Mouse (Mus musculus): ENCODE measurements at regions not wholly inside any gene's neighbourhood (a gene's known extent, or its start where the extent isn't known, plus 50 kb on each side); places are given as distances from the start of the nearest gene placed in this dataset.

- no peak for ATAC-seq (replicated peaks; ENCODE audit: low FRiP score)
- H3K9me3 ChIP-seq (replicated peaks) = no peaks in the 10 kb centered on the region
- H3K36me3 ChIP-seq = no peaks in the 10 kb centered on the region
- H3K4me2 ChIP-seq = no peak overlapping the region
- peaks cover 4% of the 10 kb centered on the region for H3K4me1 ChIP-seq
- no peak overlapping the region for H3K9ac ChIP-seq
- H3K4me3 ChIP-seq (replicated peaks) = no peak overlapping the region
- peaks cover 3% of the 10 kb centered on the region; the same call in 1 of the 2 replicates for H3K27me3 ChIP-seq
- 76% methylated on average over 3 of the region's 3 CpGs for WGBS
- no peak overlapping the region for H3K27ac ChIP-seq
Measured at GRCm38 (mm10) chr3:70097813-70098212, 90.4 kb downstream of the Otol1 start.

GRCm38 (mm10) chr3:70102091-70102490, 94.7 kb downstream of the Otol1 start:
- no peak for ATAC-seq (replicated peaks; ENCODE audit: low FRiP score)
- no peak overlapping the region for H3K4me2 ChIP-seq
- H3K36me3 ChIP-seq = no peaks in the 10 kb centered on the region
- H3K4me1 ChIP-seq = peaks cover 8% of the 10 kb centered on the region
- no peaks in the 10 kb centered on the region for H3K9me3 ChIP-seq (replicated peaks)
- no peak overlapping the region for H3K9ac ChIP-seq
- WGBS = 57% methylated on average over 7 of the region's 7 CpGs
- H3K27ac ChIP-seq = no peak overlapping the region
- no peak overlapping the region for H3K4me3 ChIP-seq (replicated peaks)
- peaks cover 4% of the 10 kb centered on the region; the same call in 1 of the 2 replicates for H3K27me3 ChIP-seq

- H3K9ac ChIP-seq = no peak overlapping the region
- H3K4me2 ChIP-seq = no peak overlapping the region
- H3K4me3 ChIP-seq (replicated peaks) = no peak overlapping the region
- H3K27me3 ChIP-seq = peaks cover 4% of the 10 kb centered on the region; the same call in 1 of the 2 replicates
- no peaks in the 10 kb centered on the region for H3K9me3 ChIP-seq (replicated peaks)
- H3K27ac ChIP-seq = no peak overlapping the region
- peaks cover 8% of the 10 kb centered on the region for H3K4me1 ChIP-seq
- no peaks in the 10 kb centered on the region for H3K36me3 ChIP-seq
- ATAC-seq (replicated peaks; ENCODE audit: low FRiP score) = peak; percentile 72; the same call in 1 of the 2 replicates
- 48% methylated on average over 10 of the region's 10 CpGs for WGBS
Measured at GRCm38 (mm10) chr3:70102593-70103213, 95.3 kb downstream of the Otol1 start.

GRCm38 (mm10) chr3:70103983-70104827, 96.8 kb downstream of the Otol1 start:
- peak overlapping the region; percentile 37 for H3K9ac ChIP-seq
- WGBS = 5% methylated on average over 21 of the region's 21 CpGs

GRCm38 (mm10) chr3:70104828-70105399, 97.5 kb downstream of the Otol1 start:
- ATAC-seq (replicated peaks; ENCODE audit: low FRiP score) = 0 out of 2 replicates have a peak, but pooled peaks have one; percentile 50
- Histone ChIP-seq H3K9me3 (replicated peaks) (no peaks in the 10 kb centered on the region), H3K27me3 (peaks cover 4% of the 10 kb centered on the region; the same call in 1 of the 2 replicates), H3K36me3 (no peaks in the 10 kb centered on the region), H3K9ac (peak overlapping the region; percentile 37), H3K4me1 (peaks cover 8% of the 10 kb centered on the region), H3K4me3 (replicated peaks) (peak overlapping the region; percentile 45), H3K27ac (no peak overlapping the region), H3K4me2 (peak overlapping the region; percentile 80)
- WGBS = 13% methylated on average over 7 of the region's 7 CpGs

More at GRCm38 (mm10) chr3:70103983-70104827, 96.8 kb downstream of the Otol1 start:
- Histone ChIP-seq H3K36me3 (no peaks in the 10 kb centered on the region), H3K4me2 (peak overlapping the region; percentile 80), H3K4me1 (peaks cover 8% of the 10 kb centered on the region), H3K27ac (peak overlapping the region; percentile 19; the same call in 1 of the 2 replicates), H3K27me3 (peaks cover 4% of the 10 kb centered on the region; the same call in 1 of the 2 replicates), H3K9me3 (replicated peaks) (no peaks in the 10 kb centered on the region), H3K4me3 (replicated peaks) (peak overlapping the region; percentile 45)
- ATAC-seq (replicated peaks; ENCODE audit: low FRiP score) = peak; percentile 50

- 52% methylated on average over 1 of the region's 1 CpGs for WGBS
- peaks cover 4% of the 10 kb centered on the region; the same call in 1 of the 2 replicates for H3K27me3 ChIP-seq
- H3K4me1 ChIP-seq = peaks cover 8% of the 10 kb centered on the region
- no peak overlapping the region for H3K4me2 ChIP-seq
- H3K27ac ChIP-seq = no peak overlapping the region
- H3K36me3 ChIP-seq = no peaks in the 10 kb centered on the region
- no peaks in the 10 kb centered on the region for H3K9me3 ChIP-seq (replicated peaks)
- H3K4me3 ChIP-seq (replicated peaks) = no peak overlapping the region
- no peak for ATAC-seq (replicated peaks; ENCODE audit: low FRiP score)
- H3K9ac ChIP-seq = no peak overlapping the region
Measured at GRCm38 (mm10) chr3:70105561-70105960, 98.1 kb downstream of the Otol1 start.

GRCm38 (mm10) chr3:70106141-70106540, 98.7 kb downstream of the Otol1 start:
- 71% methylated on average over 2 of the region's 2 CpGs for WGBS
- H3K4me3 ChIP-seq (replicated peaks) = no peak overlapping the region
- H3K36me3 ChIP-seq = no peaks in the 10 kb centered on the region
- no peak overlapping the region for H3K9ac ChIP-seq
- no peak overlapping the region for H3K27ac ChIP-seq
- H3K9me3 ChIP-seq (replicated peaks) = no peaks in the 10 kb centered on the region
- peaks cover 4% of the 10 kb centered on the region; the same call in 1 of the 2 replicates for H3K27me3 ChIP-seq
- no peak overlapping the region for H3K4me2 ChIP-seq
- peaks cover 8% of the 10 kb centered on the region for H3K4me1 ChIP-seq
- no peak for ATAC-seq (replicated peaks; ENCODE audit: low FRiP score)

GRCm38 (mm10) chr3:70126212-70126611, 118.8 kb downstream of the Otol1 start:
- Histone ChIP-seq H3K36me3 (no peaks in the 10 kb centered on the region), H3K4me3 (replicated peaks) (no peak overlapping the region), H3K27ac (no peak overlapping the region), H3K4me2 (no peak overlapping the region), H3K9me3 (replicated peaks) (no peaks in the 10 kb centered on the region), H3K9ac (no peak overlapping the region), H3K27me3 (no peaks in the 10 kb centered on the region), H3K4me1 (no peaks in the 10 kb centered on the region)
- no peak for ATAC-seq (replicated peaks; ENCODE audit: low FRiP score)
- WGBS = 63% methylated on average over 1 of the region's 1 CpGs

GRCm38 (mm10) chr3:70130241-70131029, 123.0 kb downstream of the Otol1 start:
- Histone ChIP-seq H3K4me1 (no peaks in the 10 kb centered on the region), H3K27me3 (no peaks in the 10 kb centered on the region), H3K4me2 (no peak overlapping the region), H3K9me3 (replicated peaks) (no peaks in the 10 kb centered on the region), H3K36me3 (no peaks in the 10 kb centered on the region), H3K9ac (no peak overlapping the region), H3K27ac (no peak overlapping the region), H3K4me3 (replicated peaks) (no peak overlapping the region)
- ATAC-seq (replicated peaks; ENCODE audit: low FRiP score) = no peak
- 72% methylated on average over 8 of the region's 8 CpGs for WGBS

- 33% methylated on average over 2 of the region's 2 CpGs for WGBS
- no peak overlapping the region for H3K27ac ChIP-seq
- H3K4me2 ChIP-seq = no peak overlapping the region
- H3K4me3 ChIP-seq (replicated peaks) = no peak overlapping the region
- no peak for ATAC-seq (replicated peaks; ENCODE audit: low FRiP score)
- no peak overlapping the region for H3K9ac ChIP-seq
- no peaks in the 10 kb centered on the region for H3K9me3 ChIP-seq (replicated peaks)
- H3K36me3 ChIP-seq = no peaks in the 10 kb centered on the region
- H3K4me1 ChIP-seq = no peaks in the 10 kb centered on the region
- no peaks in the 10 kb centered on the region for H3K27me3 ChIP-seq
Measured at GRCm38 (mm10) chr3:70134963-70135362, 127.5 kb downstream of the Otol1 start.

GRCm38 (mm10) chr3:70138488-70138887, 131.1 kb downstream of the Otol1 start:
- WGBS = 53% methylated on average over 2 of the region's 2 CpGs
- no peak for ATAC-seq (replicated peaks; ENCODE audit: low FRiP score)
- Histone ChIP-seq H3K9me3 (replicated peaks) (no peaks in the 10 kb centered on the region), H3K36me3 (no peaks in the 10 kb centered on the region), H3K9ac (no peak overlapping the region), H3K4me3 (replicated peaks) (no peak overlapping the region), H3K27me3 (no peaks in the 10 kb centered on the region), H3K27ac (no peak overlapping the region), H3K4me2 (no peak overlapping the region), H3K4me1 (no peaks in the 10 kb centered on the region)
